Mouse (Mus musculus) small intestine, adult 2 months (tissue): ENCODE results near the gene Prph.

Experiments used
- CTCF ChIP-seq: fragments of 200-500 bp; IDR thresholded peaks from 2 replicates; pipeline ENCODE4 v1.5.1; 2012; ENCODE audit warnings: low read depth, mild to moderate bottlenecking, control low read depth, inconsistent platforms, low read length, moderate library complexity, mixed read lengths; ENCODE audit not compliant: insufficient replicate concordance, insufficient read length; ENCODE audit errors: extremely low read depth
- POLR2A ChIP-seq: fragments of 200-500 bp; IDR thresholded peaks from 2 replicates; pipeline ENCODE4 v1.6.1; 2012; ENCODE audit warnings: low read depth, mild to moderate bottlenecking, control low read depth, inconsistent platforms, low read length, moderate library complexity

DNA sequence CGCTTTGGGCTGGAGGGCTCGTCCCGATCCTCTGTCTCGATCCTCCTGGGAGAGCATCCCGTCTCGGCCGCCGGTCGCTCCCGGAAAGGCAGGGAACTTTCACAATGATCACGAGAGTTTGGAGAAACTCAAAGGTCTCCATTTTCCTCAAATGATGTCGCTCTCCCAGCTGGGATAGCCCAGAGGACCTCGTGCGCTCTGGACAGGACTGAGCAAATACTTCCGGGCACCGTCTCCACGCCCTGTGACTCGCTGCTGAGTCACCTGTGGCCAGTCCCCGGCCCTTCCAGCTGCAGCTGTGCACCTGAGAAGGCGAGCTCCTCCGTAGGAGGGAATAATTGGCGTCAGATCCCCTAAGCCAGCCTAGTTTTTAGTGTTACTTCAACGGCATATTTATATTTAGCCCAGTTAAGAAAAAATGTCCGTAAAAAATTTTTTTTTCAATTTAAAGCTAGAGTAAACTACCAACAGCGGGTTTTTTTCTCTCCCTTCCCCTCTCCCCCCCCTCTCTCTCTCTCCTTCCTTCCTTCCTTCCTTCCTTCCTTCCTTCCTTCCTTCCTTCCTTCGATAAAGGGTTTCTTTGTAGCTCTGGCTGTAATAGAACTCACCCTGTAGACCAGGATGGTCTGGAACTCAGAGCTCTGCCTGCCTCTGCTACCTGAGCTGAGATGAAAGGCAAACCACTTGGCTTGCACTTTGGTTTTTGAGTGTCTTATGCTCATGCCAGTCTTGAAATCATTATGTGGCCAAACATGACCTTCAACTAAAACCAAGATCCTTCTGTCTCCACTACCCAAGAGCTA lies 24.2 kb upstream of the Prph start:
- no peak for TF ChIP-seq CTCF
- no peak; the same call in 1 of the 2 replicates for TF ChIP-seq POLR2A
